Mouse (Mus musculus): ENCODE measurements around the gene Lipn. TPM values are rescaled to one million over a fixed set of nuclear protein-coding genes. Genes with fewer than 3 reads are reported as not detected.

The Lipn gene
- total RNA-seq, 2 experiments from 2014 or later = not detected

Small RNA genes within 50 kb of the gene (microRNA-seq; reads per million reads assigned to microRNA genes)
- not detected for gene Gm23334

Other genes with a start within 250 kb of the Lipn start
- not detected for gene Lipf, start 106.2 kb upstream of the Lipn start, total RNA-seq (2021)
- gene Lipk, start 59.1 kb upstream of the Lipn start, total RNA-seq (2021) = not detected
- gene Lipm, start 33.6 kb downstream of the Lipn start, total RNA-seq (2021) = under 1 TPM in 1 of 2 experiments, not detected in 1; 0.44 TPM
- gene Ankrd22, start 98.7 kb downstream of the Lipn start, total RNA-seq (2021) = under 1 TPM; 0.12 to 0.24 TPM
- 10 to 100 TPM; 17.4 to 22.5 TPM for gene Stambpl1, start 124.9 kb downstream of the Lipn start, total RNA-seq (2021)
- gene Acta2, start 188.2 kb downstream of the Lipn start, total RNA-seq (2021) = 10 to 100 TPM in 1 of 2 experiments, 1 to 10 TPM in 1; 9.3 to 10.5 TPM
- gene Fas, start 223.3 kb downstream of the Lipn start, total RNA-seq (2021) = 1 to 10 TPM in 1 of 2 experiments, not detected in 1; 1.2 TPM